Mouse (Mus musculus) spleen, postnatal 4 days (tissue): Measurements from ENCODE around the gene Ccdc69.
A peak's percentile ranks its signal among the peaks of the same experiment; 100 is the strongest.

Experiments used
- DNase-seq, 2 experiments: peaks; one replicate each; pipeline ENCODE4 v3.0.0; 2022; ENCODE audit warnings: low spot score in 2 of 2

The Ccdc69 gene

GRCm38 (mm10) chr11:55036601-55037000 lies 41.3 kb downstream of the Ccdc69 start:
- no peak for DNase-seq

GRCm38 (mm10) chr11:55033040-55033660 lies 44.8 kb downstream of the Ccdc69 start, which contains the start of gene Anxa6:
TSS of gene Anxa6 (minus strand) at chr11:55033445.
- peak; percentile 78 to 87 for DNase-seq

GRCm38 (mm10) chr11:55032286-55032685 lies 45.6 kb downstream of the Ccdc69 start:
- DNase-seq: no peak

- no peak for DNase-seq
These were observed 46.0 kb downstream of the Ccdc69 start for GRCm38 (mm10) chr11:55031991-55032280.

GRCm38 (mm10) chr11:55031211-55031990 lies 46.5 kb downstream of the Ccdc69 start:
- peak in 1 of 2 experiments; percentile 26 for DNase-seq

- no peak for DNase-seq
These were observed 49.4 kb downstream of the Ccdc69 start for GRCm38 (mm10) chr11:55028509-55028908.

- no peak for DNase-seq
These were observed 50.6 kb downstream of the Ccdc69 start for GRCm38 (mm10) chr11:55027204-55027855.

- DNase-seq: no peak
These were observed 52.0 kb downstream of the Ccdc69 start for GRCm38 (mm10) chr11:55025896-55026295.

GRCm38 (mm10) chr11:55023583-55023982 lies 54.3 kb downstream of the Ccdc69 start:
- no peak for DNase-seq

GRCm38 (mm10) chr11:55023049-55023564 lies 54.8 kb downstream of the Ccdc69 start:
- DNase-seq: peak; percentile 76 to 83

- no peak for DNase-seq
These were observed 55.4 kb downstream of the Ccdc69 start for GRCm38 (mm10) chr11:55022508-55022907.

- DNase-seq: no peak
These were observed 56.1 kb downstream of the Ccdc69 start for GRCm38 (mm10) chr11:55021859-55022258.

GRCm38 (mm10) chr11:55021458-55021857 lies 56.5 kb downstream of the Ccdc69 start:
- DNase-seq: no peak

- no peak for DNase-seq
These were observed 58.2 kb downstream of the Ccdc69 start for GRCm38 (mm10) chr11:55019711-55020110.

- DNase-seq: no peak
These were observed 59.9 kb downstream of the Ccdc69 start for GRCm38 (mm10) chr11:55018034-55018433.

- DNase-seq: no peak
These were observed 60.7 kb downstream of the Ccdc69 start for GRCm38 (mm10) chr11:55017201-55017600.

- no peak for DNase-seq
These were observed 61.2 kb downstream of the Ccdc69 start for GRCm38 (mm10) chr11:55016758-55017157.

GRCm38 (mm10) chr11:55015831-55016241 lies 62.1 kb downstream of the Ccdc69 start:
- DNase-seq: no peak

- DNase-seq: no peak
These were observed 62.7 kb downstream of the Ccdc69 start for GRCm38 (mm10) chr11:55015264-55015663.

GRCm38 (mm10) chr11:55013802-55014201 lies 64.1 kb downstream of the Ccdc69 start:
- no peak for DNase-seq

GRCm38 (mm10) chr11:55012551-55013521 lies 65.1 kb downstream of the Ccdc69 start:
- DNase-seq: no peak
